Mouse (Mus musculus): ENCODE data around the gene Arfgef2. TPM values are rescaled to one million over a fixed set of nuclear protein-coding genes. Genes with fewer than 3 reads are reported as not detected.
"Not testable (repeated sequence)": the region's sequence is repeated elsewhere in the genome, so short reads cannot be mapped to it uniquely, and the experiment has no call there.

Arfgef2 gene
- polyA plus RNA-seq, 1 experiment from 2014 or later: 4.5 TPM

DNA sequence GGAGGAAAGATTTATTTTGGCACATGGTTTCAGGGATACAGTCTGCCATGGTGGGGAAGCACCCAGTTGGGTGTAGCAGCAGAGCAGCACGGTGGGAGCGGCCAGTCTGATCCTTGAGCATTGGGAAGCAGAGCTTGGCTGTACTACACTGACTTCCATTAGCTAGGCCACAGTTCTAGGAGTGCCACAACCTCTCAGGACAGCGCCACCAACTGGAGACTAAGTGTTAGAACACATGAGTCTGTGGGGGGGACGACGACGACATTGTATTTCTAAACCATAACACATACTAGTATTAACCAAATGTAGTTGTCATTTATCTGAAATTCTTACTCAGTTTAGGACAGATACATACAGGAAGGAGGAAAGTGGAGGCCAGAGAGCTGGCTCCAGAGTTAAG, 21.0 kb upstream of the Arfgef2 start:
- Histone ChIP-seq H3K36me3 (no peaks in the 10 kb centered on the region), H3K4me3 (replicated peaks) (no peak overlapping the region)
- WGBS: 73% methylated on average over 6 of the region's 6 CpGs

GRCm38 (mm10) chr2:166786353-166787004, 18.9 kb upstream of the Arfgef2 start:
- peaks cover 13% of the 10 kb centered on the region; the same call in 1 of the 2 replicates for H3K4me1 ChIP-seq
- no peaks in the 10 kb centered on the region for H3K36me3 ChIP-seq
- no peaks in the 10 kb centered on the region for H3K9me3 ChIP-seq (replicated peaks)
- peak overlapping the region; percentile 64 for H3K9ac ChIP-seq
- ATAC-seq (ENCODE audit: insufficient number of reproducible peaks, low FRiP score, low TSS enrichment, low read depth): peak; percentile 95
- H3K4me3 ChIP-seq (replicated peaks): peak overlapping the region; percentile 76
- peak overlapping the region; percentile 81 for H3K4me2 ChIP-seq (replicated peaks)
- no peak overlapping the region for H3K27ac ChIP-seq (replicated peaks)
- under 1% methylated on average over 35 of the region's 35 CpGs for WGBS
- no peaks in the 10 kb centered on the region for H3K27me3 ChIP-seq

More for the DNA sequence above, 21.0 kb upstream of the Arfgef2 start:
- no peak overlapping the region for H3K4me2 ChIP-seq (replicated peaks)
- H3K9me3 ChIP-seq (replicated peaks): no peaks in the 10 kb centered on the region
- no peak overlapping the region for H3K9ac ChIP-seq
- ATAC-seq (ENCODE audit: insufficient number of reproducible peaks, low FRiP score, low TSS enrichment, low read depth): no peak
- no peaks in the 10 kb centered on the region for H3K27me3 ChIP-seq
- H3K4me1 ChIP-seq: peaks cover 22% of the 10 kb centered on the region
- H3K27ac ChIP-seq (replicated peaks): no peak overlapping the region

DNA sequence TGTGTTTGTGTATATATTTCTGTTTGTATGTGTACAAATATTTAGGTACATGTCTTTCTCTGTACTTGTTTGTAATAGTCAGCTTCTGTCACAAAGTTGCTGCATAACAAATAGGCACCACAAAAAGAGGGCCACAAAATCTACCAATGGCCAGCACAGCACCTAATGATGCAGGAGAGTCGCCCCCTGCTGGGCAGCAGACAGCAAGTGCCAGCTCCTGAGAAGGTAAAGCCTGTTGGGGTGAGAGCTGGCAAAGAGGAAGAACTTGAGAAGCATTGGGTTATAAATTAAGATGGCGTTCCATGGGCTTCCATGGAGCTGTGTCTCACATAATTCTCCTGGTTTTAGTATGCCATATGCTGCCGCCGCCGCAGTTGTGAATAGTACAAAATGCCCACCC, 13.7 kb upstream of the Arfgef2 start:
- H3K4me3 ChIP-seq (replicated peaks): no peak overlapping the region
- no peak overlapping the region for H3K9ac ChIP-seq
- H3K27me3 ChIP-seq: no peaks in the 10 kb centered on the region
- H3K4me2 ChIP-seq (replicated peaks): no peak overlapping the region
- ATAC-seq (ENCODE audit: insufficient number of reproducible peaks, low FRiP score, low TSS enrichment, low read depth): no peak
- no peaks in the 10 kb centered on the region for H3K9me3 ChIP-seq (replicated peaks)
- H3K27ac ChIP-seq (replicated peaks): no peak overlapping the region
- WGBS: 76% methylated on average over 5 of the region's 5 CpGs
- peaks cover 19% of the 10 kb centered on the region for H3K4me1 ChIP-seq
- peaks cover 9% of the 10 kb centered on the region for H3K36me3 ChIP-seq

- H3K36me3 ChIP-seq: peaks cover 15% of the 10 kb centered on the region
- peak within 1 kb of the TSS; percentile 61 for H3K4me2 ChIP-seq (replicated peaks)
- H3K27ac ChIP-seq (replicated peaks): peak within 1 kb of the TSS; percentile 56
- H3K27me3 ChIP-seq: no peaks in the 10 kb centered on the region
- H3K4me1 ChIP-seq: peaks cover 15% of the 10 kb centered on the region
- H3K4me3 ChIP-seq (replicated peaks): peak within 1 kb of the TSS; percentile 78
- H3K9me3 ChIP-seq (replicated peaks): no peaks in the 10 kb centered on the region
- ATAC-seq (ENCODE audit: insufficient number of reproducible peaks, low FRiP score, low TSS enrichment, low read depth): no peak
- peak within 1 kb of the TSS; percentile 6; the same call in 1 of the 2 replicates for H3K9ac ChIP-seq
- 69% methylated on average over 5 of the region's 5 CpGs for WGBS
Observed at GRCm38 (mm10) chr2:166792355-166792754, 13.0 kb upstream of the Arfgef2 start, which contains the start of gene Trp53rkb. Gene Trp53rkb, plus strand, starts transcription at chr2:166792531.

- H3K4me3 ChIP-seq (replicated peaks): peak overlapping the region; percentile 78
- H3K9me3 ChIP-seq (replicated peaks); H3K27me3 ChIP-seq: not testable (repeated sequence)
- peak overlapping the region; percentile 61 for H3K4me2 ChIP-seq (replicated peaks)
- under 1% methylated on average over 75 of the region's 76 CpGs for WGBS
- H3K4me1 ChIP-seq: peaks cover 15% of the 10 kb centered on the region
- peak; percentile 90 for ATAC-seq (ENCODE audit: insufficient number of reproducible peaks, low FRiP score, low TSS enrichment, low read depth)
- H3K27ac ChIP-seq (replicated peaks): peak overlapping the region; percentile 76
- peaks cover 28% of the 10 kb centered on the region for H3K36me3 ChIP-seq
- peak overlapping the region; percentile 78 for H3K9ac ChIP-seq
Observed at GRCm38 (mm10) chr2:166793542-166794214, 11.7 kb upstream of the Arfgef2 start.

DNA sequence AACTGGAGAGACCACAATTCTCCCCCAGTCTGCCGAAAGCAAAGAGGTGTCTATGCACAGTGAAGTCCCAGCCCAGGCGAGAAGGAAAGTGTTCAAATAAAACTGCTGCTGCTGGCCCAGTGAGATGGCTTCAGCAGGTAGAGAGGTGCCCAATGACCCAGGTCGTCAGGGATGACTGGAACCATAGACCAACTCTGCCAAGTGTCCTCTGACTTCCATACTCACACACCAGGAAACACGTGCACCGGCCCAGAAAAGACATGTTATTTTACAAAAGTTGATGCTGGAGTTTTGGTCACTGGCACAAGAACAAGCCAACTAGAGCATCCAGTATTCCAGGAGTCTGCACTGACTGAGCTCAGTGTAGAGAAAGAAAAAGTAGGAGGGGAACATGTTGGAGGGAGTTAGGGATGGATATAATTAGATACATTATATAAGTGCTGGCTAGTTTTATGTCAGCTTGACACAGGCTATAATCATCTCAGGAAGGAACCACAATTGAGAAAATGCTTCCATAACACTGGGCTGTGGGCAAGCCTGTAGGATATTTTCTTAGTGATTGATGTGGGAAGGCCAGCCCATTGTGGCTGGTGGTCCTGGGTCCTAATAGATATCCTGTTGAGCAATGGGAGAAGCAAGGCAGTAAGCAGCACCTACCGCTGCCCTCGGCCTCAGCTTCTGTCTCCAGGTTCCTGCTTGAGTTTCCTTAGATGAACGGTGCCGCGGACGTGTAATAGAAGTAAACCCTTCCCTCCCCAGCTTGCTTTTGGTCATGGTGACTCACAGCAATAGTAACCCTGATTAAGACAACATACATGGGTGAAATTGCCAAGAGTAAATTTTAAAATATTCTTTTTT, 5.5 kb upstream of the Arfgef2 start:
- Histone ChIP-seq H3K27me3 (no peaks in the 10 kb centered on the region), H3K4me3 (replicated peaks) (no peak overlapping the region), H3K9ac (no peak overlapping the region), H3K9me3 (replicated peaks) (no peaks in the 10 kb centered on the region), H3K4me2 (replicated peaks) (no peak overlapping the region), H3K36me3 (peaks cover 28% of the 10 kb centered on the region), H3K4me1 (peaks cover under 1% of the 10 kb centered on the region; the same call in 1 of the 2 replicates), H3K27ac (replicated peaks) (no peak overlapping the region)
- 73% methylated on average over 11 of the region's 11 CpGs for WGBS
- ATAC-seq (ENCODE audit: insufficient number of reproducible peaks, low FRiP score, low TSS enrichment, low read depth): peak; percentile 53; the same call in 1 of the 2 replicates

GRCm38 (mm10) chr2:166800473-166800857, 4.9 kb upstream of the Arfgef2 start:
- H3K27me3 ChIP-seq: no peaks in the 10 kb centered on the region
- H3K27ac ChIP-seq (replicated peaks): no peak overlapping the region
- no peak overlapping the region for H3K4me2 ChIP-seq (replicated peaks)
- H3K4me3 ChIP-seq (replicated peaks): no peak overlapping the region
- no peak for ATAC-seq (ENCODE audit: insufficient number of reproducible peaks, low FRiP score, low TSS enrichment, low read depth)
- H3K4me1 ChIP-seq: no peaks in the 10 kb centered on the region
- H3K9ac ChIP-seq: no peak overlapping the region
- no peaks in the 10 kb centered on the region for H3K9me3 ChIP-seq (replicated peaks)
- WGBS: 81% methylated on average over 7 of the region's 7 CpGs
- H3K36me3 ChIP-seq: peaks cover 28% of the 10 kb centered on the region

DNA sequence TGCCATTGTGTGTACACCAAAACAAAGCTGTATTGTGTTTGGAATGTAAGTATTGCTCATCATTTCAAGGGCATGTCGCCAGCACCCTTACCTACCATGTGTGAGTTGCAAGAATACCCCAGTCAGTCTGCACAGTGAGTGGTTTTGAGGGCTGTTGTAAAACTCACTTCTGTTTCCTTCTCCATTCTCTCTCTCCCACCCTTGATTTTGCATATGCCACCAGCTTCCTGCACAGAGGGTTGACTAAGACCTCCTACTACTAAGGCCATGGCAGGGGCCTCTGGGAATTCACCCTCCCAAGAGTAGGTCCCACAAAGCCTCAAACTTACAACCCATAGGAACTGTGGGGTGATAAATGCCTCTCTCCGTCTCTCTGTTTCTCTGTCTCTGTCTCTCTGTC, 4.0 kb upstream of the Arfgef2 start:
- Histone ChIP-seq H3K27me3 (no peaks in the 10 kb centered on the region), H3K9ac (no peak overlapping the region), H3K36me3 (peaks cover 22% of the 10 kb centered on the region), H3K4me2 (replicated peaks) (no peak overlapping the region), H3K4me3 (replicated peaks) (no peak overlapping the region), H3K9me3 (replicated peaks) (no peaks in the 10 kb centered on the region), H3K27ac (replicated peaks) (no peak overlapping the region), H3K4me1 (peaks cover 6% of the 10 kb centered on the region)
- ATAC-seq (ENCODE audit: insufficient number of reproducible peaks, low FRiP score, low TSS enrichment, low read depth): no peak
- 72% methylated on average over 2 of the region's 2 CpGs for WGBS

- no peaks in the 10 kb centered on the region for H3K9me3 ChIP-seq (replicated peaks)
Observed at GRCm38 (mm10) chr2:166803298-166803697, 2.1 kb upstream of the Arfgef2 start.

DNA sequence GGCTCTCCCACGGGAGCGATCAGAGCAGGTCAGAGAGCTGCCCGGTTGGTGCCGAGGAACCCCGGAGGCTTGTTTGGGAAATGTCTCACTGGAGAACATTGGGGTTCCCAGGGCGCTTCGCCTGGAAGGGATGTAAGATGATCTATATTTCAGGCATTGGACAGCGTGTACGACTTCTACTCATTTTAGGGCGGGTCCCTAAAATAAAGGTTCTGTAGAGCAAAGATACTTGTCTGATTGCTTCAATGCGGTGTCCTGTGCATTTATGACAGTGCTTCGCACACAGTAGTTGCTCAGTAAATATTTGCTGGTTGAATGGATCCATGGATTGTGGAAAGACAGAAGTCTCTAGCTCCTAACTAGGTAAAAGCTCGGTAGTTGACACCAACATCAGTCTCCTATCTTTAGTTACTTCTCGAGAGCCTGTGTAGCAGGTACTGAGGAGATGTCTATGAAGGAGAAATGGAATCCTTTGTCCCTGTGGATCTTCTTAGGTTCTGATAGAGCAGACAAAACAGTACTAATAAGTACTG, 851 bp downstream of the Arfgef2 start:
- peak overlapping the region; percentile 81; the same call in 1 of the 2 replicates for H3K27ac ChIP-seq (replicated peaks)
- H3K27me3 ChIP-seq: no peaks in the 10 kb centered on the region
- peaks cover 13% of the 10 kb centered on the region for H3K4me1 ChIP-seq
- peak overlapping the region; percentile 88 for H3K4me3 ChIP-seq (replicated peaks)
- H3K9me3 ChIP-seq (replicated peaks): no peaks in the 10 kb centered on the region
- no peak for ATAC-seq (ENCODE audit: insufficient number of reproducible peaks, low FRiP score, low TSS enrichment, low read depth)
- H3K9ac ChIP-seq: peak overlapping the region; percentile 62
- H3K4me2 ChIP-seq (replicated peaks): peak overlapping the region; percentile 89
- no peaks in the 10 kb centered on the region for H3K36me3 ChIP-seq
- WGBS: 19% methylated on average over 14 of the region's 14 CpGs

More at GRCm38 (mm10) chr2:166803298-166803697, 2.1 kb upstream of the Arfgef2 start:
- Histone ChIP-seq H3K27ac (replicated peaks) (no peak overlapping the region), H3K4me2 (replicated peaks) (no peak overlapping the region), H3K4me1 (peaks cover 13% of the 10 kb centered on the region), H3K36me3 (0 out of 2 replicates have a peak, but pooled peaks cover 3% of the 10 kb centered on the region), H3K4me3 (replicated peaks) (no peak overlapping the region), H3K27me3 (no peaks in the 10 kb centered on the region), H3K9ac (no peak overlapping the region)
- ATAC-seq (ENCODE audit: insufficient number of reproducible peaks, low FRiP score, low TSS enrichment, low read depth): no peak
- 87% methylated on average over 3 of the region's 3 CpGs for WGBS

GRCm38 (mm10) chr2:166806813-166807212, 1.4 kb downstream of the Arfgef2 start:
- Histone ChIP-seq H3K9me3 (replicated peaks) (no peaks in the 10 kb centered on the region), H3K36me3 (no peaks in the 10 kb centered on the region), H3K4me2 (replicated peaks) (peak overlapping the region; percentile 89), H3K27me3 (no peaks in the 10 kb centered on the region), H3K4me1 (peaks cover 13% of the 10 kb centered on the region), H3K27ac (replicated peaks) (no peak overlapping the region), H3K9ac (no peak overlapping the region), H3K4me3 (replicated peaks) (peak overlapping the region; percentile 88; the same call in 1 of the 2 replicates)
- 80% methylated on average over 6 of the region's 6 CpGs for WGBS
- no peak for ATAC-seq (ENCODE audit: insufficient number of reproducible peaks, low FRiP score, low TSS enrichment, low read depth)

Measured in embryonic facial prominence, embryonic 15.5 days (tissue).